Mouse (Mus musculus): ENCODE measurements at regions not wholly inside any gene's neighbourhood (a gene's known extent, or its start where the extent isn't known, plus 50 kb on each side); places are given as distances from the start of the nearest gene placed in this dataset.

DNA sequence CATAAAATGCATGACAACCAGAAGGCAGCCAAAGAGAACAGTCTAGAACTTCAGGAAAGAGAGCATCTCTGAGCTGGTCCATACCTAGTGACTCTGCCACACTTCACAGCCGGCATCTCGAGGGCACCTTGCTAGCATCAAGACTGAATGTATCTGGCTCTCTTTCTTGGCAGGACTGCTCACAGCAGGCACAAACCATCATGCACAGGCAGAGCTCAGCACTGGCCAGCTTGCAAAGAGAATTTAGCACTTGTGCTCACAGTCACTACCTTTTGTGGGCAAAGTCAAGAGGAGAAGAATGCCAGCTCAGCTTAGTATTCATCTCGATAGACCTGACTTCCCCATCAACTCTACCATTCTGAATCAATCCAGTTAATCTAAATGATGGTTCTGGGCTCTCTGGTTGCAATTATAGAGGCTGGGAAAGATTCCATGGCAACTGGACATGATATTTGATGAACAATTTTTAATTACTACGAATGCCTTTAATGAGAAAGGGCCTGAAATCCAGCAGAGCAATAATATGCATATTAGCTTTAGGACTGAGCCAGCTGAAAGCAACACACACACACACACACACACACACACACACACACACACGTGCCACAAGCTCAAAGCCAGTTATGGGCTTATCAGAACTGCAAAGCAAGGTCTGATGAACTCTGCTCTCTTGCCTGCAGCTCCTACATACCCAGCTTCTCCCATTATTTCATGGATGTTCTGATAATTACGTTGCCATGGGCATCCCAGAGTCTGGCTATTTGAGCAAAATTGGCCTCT, 686.0 kb downstream of the Pdcd6ip start:
- TF ChIP-seq CTCF (IDR thresholded peaks at IDR 0.05) = no peak
- ATAC-seq = no peak
- no peaks in the 10 kb centered on the region for H3K27me3 ChIP-seq
- POLR2A ChIA-PET = no interaction called here
- CTCF ChIA-PET = interaction anchor here (0.9 to 1.3 kb wide), 2 partner anchors 8 to 14 kb away, joined by 3 to 4 read pairs; no protein-coding TSS in a partner anchor
- in situ Hi-C loops (cut with MboI; ENCODE audit: low pct_unique_long_range_greater_than_20kb) = no loop called here
- no peak for DNase-seq (ENCODE audit: low read depth, low spot score)

DNA sequence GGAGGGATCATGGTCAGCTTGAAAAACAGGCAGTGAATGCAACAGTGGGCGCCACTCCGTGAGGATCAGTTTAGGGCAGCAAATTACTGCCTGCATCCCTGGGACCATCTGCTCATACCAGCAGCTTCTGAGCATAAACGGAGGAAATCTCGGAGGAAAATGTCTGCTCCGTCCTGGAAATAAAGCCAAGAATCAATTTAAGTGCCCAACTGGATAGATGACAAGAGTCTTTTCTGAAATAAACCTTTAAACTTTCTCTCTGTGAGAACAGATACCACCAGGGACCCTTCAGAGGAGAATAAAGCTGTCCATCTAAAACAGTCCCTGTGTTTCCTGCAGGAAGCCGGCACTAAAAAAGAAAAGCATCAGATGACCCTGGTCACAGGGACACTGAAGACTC, 688.5 kb downstream of the Pdcd6ip start:
- POLR2A ChIA-PET = no interaction called here
- H3K27me3 ChIP-seq = no peaks in the 10 kb centered on the region
- no peak for ATAC-seq
- no peak for DNase-seq (ENCODE audit: low read depth, low spot score)
- CTCF ChIA-PET = no interaction called here
- TF ChIP-seq CTCF (IDR thresholded peaks at IDR 0.05) = no peak
- in situ Hi-C loops (cut with MboI; ENCODE audit: low pct_unique_long_range_greater_than_20kb) = no loop called here

DNA sequence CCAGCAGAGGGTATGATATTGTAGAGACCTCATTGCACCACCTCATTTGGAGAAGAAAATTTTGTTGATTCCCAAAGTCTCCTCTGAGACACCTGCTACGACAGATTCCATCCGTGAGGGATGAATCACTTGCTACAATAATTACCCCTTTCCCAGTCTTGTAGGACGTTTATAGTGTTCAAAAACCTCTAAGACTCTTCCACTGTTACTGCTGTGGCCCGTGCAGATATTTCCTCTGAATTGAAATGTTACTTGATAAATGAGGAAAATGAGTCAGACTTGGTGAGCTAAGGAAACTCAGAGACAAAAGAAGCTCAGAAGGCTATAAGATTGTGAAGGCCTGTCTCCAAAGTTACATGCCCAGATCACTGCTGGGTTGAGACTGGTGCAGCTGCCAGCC, 700.0 kb downstream of the Pdcd6ip start:
- ATAC-seq (no peak), DNase-seq (ENCODE audit: low read depth, low spot score) (no peak)
- POLR2A ChIA-PET = no interaction called here
- no peaks in the 10 kb centered on the region for H3K27me3 ChIP-seq
- no peak for TF ChIP-seq CTCF (IDR thresholded peaks at IDR 0.05)
- in situ Hi-C loops (cut with MboI; ENCODE audit: low pct_unique_long_range_greater_than_20kb) = no loop called here
- CTCF ChIA-PET = no interaction called here

DNA sequence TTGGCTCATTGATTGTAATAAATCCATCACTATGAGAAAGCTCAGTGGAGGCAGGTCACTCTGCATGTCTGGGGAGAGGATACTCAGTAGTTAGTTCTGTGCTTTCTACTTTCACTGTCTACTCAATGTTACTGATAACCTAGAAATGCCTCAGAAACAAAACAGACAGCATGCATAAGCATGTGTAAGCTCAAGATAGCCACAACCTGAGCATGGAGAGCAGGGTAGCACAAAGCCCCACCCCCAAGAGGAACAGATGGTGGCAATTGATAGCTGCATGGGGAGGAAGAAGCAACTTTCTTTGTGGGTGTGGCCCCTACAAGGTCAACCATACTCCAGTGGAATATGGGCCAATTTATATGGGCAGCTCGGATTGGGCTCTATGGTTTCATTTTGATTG, 711.9 kb downstream of the Pdcd6ip start:
- CTCF ChIA-PET = no interaction called here
- DNase-seq (ENCODE audit: low read depth, low spot score) (no peak), ATAC-seq (no peak)
- in situ Hi-C loops (cut with MboI; ENCODE audit: low pct_unique_long_range_greater_than_20kb) = no loop called here
- no peak for TF ChIP-seq CTCF (IDR thresholded peaks at IDR 0.05)
- POLR2A ChIA-PET = no interaction called here
- no peaks in the 10 kb centered on the region for H3K27me3 ChIP-seq

DNA sequence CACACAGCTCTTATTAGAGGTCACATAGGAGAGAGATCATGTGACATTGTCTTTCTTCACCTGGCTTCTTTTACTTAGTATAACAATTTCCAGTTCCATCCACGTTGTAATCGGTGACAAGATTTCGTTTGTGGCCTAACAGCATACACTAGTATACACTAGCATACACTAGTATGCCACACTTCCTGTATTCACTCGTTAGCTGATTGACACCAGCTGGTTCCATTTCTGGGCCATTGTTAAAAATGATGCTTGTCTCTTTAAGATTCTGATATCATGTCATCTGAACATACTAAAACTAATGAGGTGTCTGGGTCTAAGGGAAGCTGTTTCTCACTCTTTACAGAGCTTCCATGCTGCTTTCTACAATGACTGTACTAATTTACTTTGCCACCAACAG, 713.3 kb downstream of the Pdcd6ip start:
- TF ChIP-seq CTCF (IDR thresholded peaks at IDR 0.05) = no peak
- no peak for DNase-seq (ENCODE audit: low read depth, low spot score)
- ATAC-seq = no peak
- ChIA-PET POLR2A (no interaction called here), CTCF (no interaction called here)
- in situ Hi-C loops (cut with MboI; ENCODE audit: low pct_unique_long_range_greater_than_20kb) = no loop called here
- no peaks in the 10 kb centered on the region for H3K27me3 ChIP-seq

DNA sequence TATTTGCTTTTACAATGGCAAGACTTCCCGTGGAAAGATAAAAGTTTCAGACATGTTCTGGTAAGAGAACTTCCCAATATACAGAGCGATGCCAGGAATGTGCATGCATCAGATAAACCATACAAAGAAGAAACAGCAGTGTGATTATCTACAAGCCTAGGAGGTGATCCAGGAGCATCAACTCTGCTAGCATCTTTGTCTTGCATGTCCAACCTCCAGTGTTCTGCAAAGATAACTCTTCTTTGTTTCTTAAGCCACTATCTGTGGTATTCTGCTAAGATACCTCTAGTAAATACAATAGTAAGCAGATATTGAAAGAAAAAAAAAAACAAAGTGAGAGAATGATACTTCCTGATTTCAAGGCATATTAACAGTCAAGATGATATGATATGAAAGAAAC, 714.4 kb downstream of the Pdcd6ip start:
- in situ Hi-C loops (cut with MboI; ENCODE audit: low pct_unique_long_range_greater_than_20kb) = no loop called here
- POLR2A ChIA-PET = no interaction called here

DNA sequence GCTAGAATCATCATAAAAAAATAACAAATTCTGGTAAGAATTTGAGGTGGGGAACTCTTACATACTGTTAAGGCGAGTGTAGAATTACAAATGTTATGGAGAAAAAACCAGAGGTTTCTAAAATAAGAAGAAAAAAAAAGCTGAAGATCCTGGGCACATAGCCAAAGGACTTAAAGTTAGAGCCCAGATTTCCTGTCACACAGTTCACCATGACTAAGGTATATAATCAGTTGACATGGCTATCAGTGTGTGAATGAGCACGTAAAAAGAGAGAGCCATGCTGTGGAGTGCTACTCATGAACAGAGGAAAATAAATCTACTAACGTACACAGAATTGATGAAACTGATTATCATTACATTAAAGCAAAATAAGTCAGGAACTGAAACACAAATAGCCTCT, 715.1 kb downstream of the Pdcd6ip start:
- no peaks in the 10 kb centered on the region for H3K27me3 ChIP-seq
- DNase-seq (ENCODE audit: low read depth, low spot score) (no peak), ATAC-seq (no peak)
- TF ChIP-seq CTCF (IDR thresholded peaks at IDR 0.05) = no peak
- CTCF ChIA-PET = no interaction called here
- in situ Hi-C loops (cut with MboI; ENCODE audit: low pct_unique_long_range_greater_than_20kb) = no loop called here
- POLR2A ChIA-PET = no interaction called here

More for the DNA sequence above, 714.4 kb downstream of the Pdcd6ip start:
- no peak for ATAC-seq
- CTCF ChIA-PET = no interaction called here
- no peak for TF ChIP-seq CTCF (IDR thresholded peaks at IDR 0.05)
- DNase-seq (ENCODE audit: low read depth, low spot score) = no peak
- no peaks in the 10 kb centered on the region for H3K27me3 ChIP-seq

DNA sequence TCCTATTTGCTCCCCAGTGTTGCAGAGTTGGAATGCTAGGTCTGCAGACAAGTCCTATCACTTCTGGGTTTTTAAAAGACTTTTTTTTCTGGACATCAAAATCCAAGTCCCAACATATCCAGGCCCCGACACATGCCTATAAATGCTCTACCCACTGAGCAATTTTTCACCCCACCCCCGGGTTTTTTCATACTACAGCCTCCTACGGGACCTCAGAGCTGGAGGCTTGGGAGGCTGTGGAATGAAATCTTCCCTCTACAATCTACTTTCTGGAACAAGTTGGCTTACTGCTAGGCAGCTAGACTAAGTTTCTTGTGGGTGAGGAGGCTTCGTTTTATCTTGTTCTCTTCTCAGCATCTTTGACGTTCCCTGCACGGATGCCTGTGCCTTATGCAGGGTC, 724.7 kb downstream of the Pdcd6ip start:
- POLR2A ChIA-PET = no interaction called here
- in situ Hi-C loops (cut with MboI; ENCODE audit: low pct_unique_long_range_greater_than_20kb) = no loop called here
- ATAC-seq = no peak
- no peaks in the 10 kb centered on the region for H3K27me3 ChIP-seq
- no peak for DNase-seq (ENCODE audit: low read depth, low spot score)
- no peak for TF ChIP-seq CTCF (IDR thresholded peaks at IDR 0.05)
- CTCF ChIA-PET = no interaction called here

DNA sequence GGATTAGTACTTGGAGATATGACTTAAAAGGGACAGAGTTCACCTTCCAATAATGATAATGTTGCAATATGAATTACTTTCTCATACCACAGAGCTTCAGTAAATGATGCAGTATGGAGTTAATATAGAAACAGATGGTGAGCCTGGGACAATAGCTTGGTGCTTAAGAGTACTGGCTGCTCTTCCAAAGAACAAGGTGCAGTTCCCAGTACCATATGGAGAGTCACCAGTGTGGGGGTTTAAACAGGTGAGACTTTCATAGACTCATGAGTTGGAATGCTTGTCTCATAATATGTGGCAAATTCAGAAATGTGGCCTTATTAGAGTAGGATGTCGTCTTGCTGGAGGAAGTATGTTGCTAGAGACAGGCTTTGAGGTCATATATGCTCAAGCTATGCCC, 715.8 kb upstream of the Arpp21 start:
- no peaks in the 10 kb centered on the region for H3K27me3 ChIP-seq
- in situ Hi-C loops (cut with MboI; ENCODE audit: low pct_unique_long_range_greater_than_20kb) = no loop called here
- DNase-seq (ENCODE audit: low read depth, low spot score) (no peak), ATAC-seq (no peak)
- POLR2A ChIA-PET = no interaction called here
- CTCF ChIA-PET = no interaction called here
- TF ChIP-seq CTCF (IDR thresholded peaks at IDR 0.05) = no peak

DNA sequence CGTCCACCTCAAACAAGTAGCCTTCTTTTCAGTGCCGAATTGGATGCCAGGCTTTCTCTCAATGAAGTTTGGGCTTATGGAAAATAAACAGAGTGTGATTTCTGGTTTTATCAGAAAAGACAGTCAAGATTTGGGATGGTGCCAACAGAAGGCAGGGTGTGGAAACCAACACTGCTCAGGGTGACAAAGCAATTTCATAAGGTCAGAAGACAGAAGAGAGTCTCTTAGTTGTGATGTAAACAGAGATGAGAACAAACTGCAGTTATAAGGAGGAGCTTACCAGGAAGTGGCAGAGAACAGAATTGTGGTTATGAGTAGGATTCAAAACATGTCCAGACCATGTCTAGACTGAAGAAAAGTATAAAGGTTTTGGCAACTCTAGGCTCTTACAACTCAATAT, 714.3 kb upstream of the Arpp21 start:
- in situ Hi-C loops (cut with MboI; ENCODE audit: low pct_unique_long_range_greater_than_20kb) = no loop called here
- DNase-seq (ENCODE audit: low read depth, low spot score) = no peak
- ATAC-seq = no peak
- CTCF ChIA-PET = no interaction called here
- no peaks in the 10 kb centered on the region for H3K27me3 ChIP-seq
- no peak for TF ChIP-seq CTCF (IDR thresholded peaks at IDR 0.05)
- POLR2A ChIA-PET = no interaction called here

DNA sequence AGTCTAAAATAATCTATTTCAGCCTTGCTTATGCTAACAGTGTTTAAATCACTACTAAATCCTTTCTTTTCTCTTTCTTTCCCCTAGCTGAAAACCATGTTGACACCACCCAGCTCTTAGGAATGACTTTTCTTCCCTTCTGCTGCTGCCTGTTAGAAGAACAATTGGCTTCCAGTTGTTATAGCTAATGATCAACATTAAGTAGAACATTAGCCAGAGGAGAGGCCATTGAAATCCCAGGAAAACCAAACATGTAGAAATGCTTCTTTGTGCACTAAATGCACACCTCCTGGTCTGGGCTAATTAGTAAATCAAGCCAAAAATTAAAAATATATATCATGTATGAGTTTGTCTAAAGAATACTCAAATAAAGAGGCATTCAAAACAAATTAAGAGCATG, 703.0 kb upstream of the Arpp21 start:
- DNase-seq (ENCODE audit: low read depth, low spot score) = no peak
- ChIA-PET POLR2A (interaction anchor here (0.6 kb wide), 1 partner anchor 111 kb away, joined by 3 read pairs; no protein-coding TSS in a partner anchor), CTCF (no interaction called here)
- TF ChIP-seq CTCF (IDR thresholded peaks at IDR 0.05) = no peak
- no peak for ATAC-seq
- in situ Hi-C loops (cut with MboI; ENCODE audit: low pct_unique_long_range_greater_than_20kb) = no loop called here
- H3K27me3 ChIP-seq = no peaks in the 10 kb centered on the region
